Mouse (Mus musculus) liver, embryonic 13.5 days (tissue): ENCODE data around the gene Hist1h2bl. TPM values are rescaled to one million over a fixed set of nuclear protein-coding genes. Genes with fewer than 3 reads are reported as not detected.
"Not testable (repeated sequence)": the region's sequence is repeated elsewhere in the genome, so short reads cannot be mapped to it uniquely, and the experiment has no call there.

Experiments
- ATAC-seq: fragments of 200-750 bp; cut with Nextera tagmentation; 2 replicates; pipeline ENCODE4 v1.8.0; 2017; ENCODE audit warnings: low read depth, mild to moderate bottlenecking, moderate number of reproducible peaks, moderate library complexity
- DNase-seq: peaks from one replicate; pipeline ENCODE4 v3.0.0; 2022
- H3K27ac ChIP-seq: fragments of 300-500 bp; sonication (generic); 2 replicates; pipeline ENCODE4 v1.5.1; 2015; ENCODE audit warnings: moderate library complexity, mild to moderate bottlenecking, inconsistent platforms
- H3K27me3 ChIP-seq: fragments of 300-500 bp; sonication (generic); 2 replicates; pipeline ENCODE4 v1.6.1; 2015; ENCODE audit warnings: mild to moderate bottlenecking, inconsistent platforms
- H3K36me3 ChIP-seq: fragments of 300-500 bp; sonication (generic); 2 replicates; pipeline ENCODE4 v1.6.1; 2015; ENCODE audit warnings: mild to moderate bottlenecking, inconsistent platforms
- H3K4me1 ChIP-seq: fragments of 300-500 bp; sonication (generic); replicated peaks from 2 replicates; pipeline ENCODE4 v1.6.1; 2015; ENCODE audit warnings: inconsistent platforms
- H3K4me2 ChIP-seq: fragments of 300-500 bp; sonication (generic); 2 replicates; pipeline ENCODE4 v1.6.1; 2015; ENCODE audit warnings: inconsistent platforms, mild to moderate bottlenecking, moderate library complexity
- H3K4me3 ChIP-seq: fragments of 300-500 bp; sonication (generic); replicated peaks from 2 replicates; pipeline ENCODE4 v1.5.1; 2015; ENCODE audit warnings: mild to moderate bottlenecking, inconsistent platforms
- H3K9ac ChIP-seq: fragments of 300-500 bp; sonication (generic); 2 replicates; pipeline ENCODE4 v1.6.1; 2015; ENCODE audit warnings: mild to moderate bottlenecking, inconsistent platforms
- H3K9me3 ChIP-seq: fragments of 300-500 bp; sonication (generic); replicated peaks from 2 replicates; pipeline ENCODE4 v1.6.1; 2016; ENCODE audit warnings: inconsistent platforms
- WGBS: fragments of 180-500 bp; shearing (Covaris S2); methylation state at CpG from one replicate; pipeline ENCODE4 v1.1.7; 2015; ENCODE audit not compliant: insufficient replicate concordance; 5-methylcytosine and 5-hydroxymethylcytosine counted together
- polyA plus RNA-seq: library from polyadenylated mRNA; unstranded; fragments of >200 nt; fragmentation: Nextera tagmentation; extraction: Ambion mirVana; gene quantifications from 2 replicates; pipeline ENCODE4 v1.2.1, GENCODE M21; 2015

Hist1h2bl gene
- polyA plus RNA-seq, 1 experiment from 2014 or later = 3.0 TPM

- not testable (repeated sequence) for H3K9me3 ChIP-seq, H3K36me3 ChIP-seq, H3K27me3 ChIP-seq
- DNase-seq (peak; percentile 74), ATAC-seq (peak; percentile 89)
- H3K9ac ChIP-seq = peak within 1 kb of the TSS; percentile 85
- H3K4me3 ChIP-seq = peak within 1 kb of the TSS; percentile 60
- H3K27ac ChIP-seq = peak within 1 kb of the TSS; percentile 97
- peak within 1 kb of the TSS; percentile 78 for H3K4me2 ChIP-seq
- H3K4me1 ChIP-seq = peaks cover 44% of the 10 kb centered on the region
- WGBS = under 1% methylated on average over 37 of the region's 37 CpGs
Observed at GRCm38 (mm10) chr13:21721757-21722372, 5.9 kb upstream of the Hist1h2bl start, which contains the start of gene Hist1h2bm. Gene Hist1h2bm, plus strand, starts transcription at chr13:21722044.

GRCm38 (mm10) chr13:21721107-21721756 lies 5.3 kb upstream of the Hist1h2bl start:
- peak overlapping the region; percentile 85 for H3K9ac ChIP-seq
- ATAC-seq (peak; percentile 4), DNase-seq (peak; percentile 33)
- H3K27me3 ChIP-seq, H3K9me3 ChIP-seq, H3K36me3 ChIP-seq: not testable (repeated sequence)
- peak overlapping the region; percentile 60 for H3K4me3 ChIP-seq
- peak overlapping the region; percentile 97 for H3K27ac ChIP-seq
- peak overlapping the region; percentile 78 for H3K4me2 ChIP-seq
- peaks cover 47% of the 10 kb centered on the region for H3K4me1 ChIP-seq
- 2% methylated on average over 21 of the region's 44 CpGs for WGBS

- peak overlapping the region; percentile 64 for H3K4me3 ChIP-seq
- peaks cover 60% of the 10 kb centered on the region for H3K4me1 ChIP-seq
- H3K36me3 ChIP-seq = no peaks in the 10 kb centered on the region
- DNase-seq (peak; percentile 22), ATAC-seq (no peak)
- H3K9me3 ChIP-seq = no peaks in the 10 kb centered on the region
- peak overlapping the region; percentile 69 for H3K4me2 ChIP-seq
- WGBS = 45% methylated on average over 4 of the region's 4 CpGs
- peak overlapping the region; percentile 97 for H3K27ac ChIP-seq
- no peaks in the 10 kb centered on the region for H3K27me3 ChIP-seq
- peak overlapping the region; percentile 85 for H3K9ac ChIP-seq
Observed at GRCm38 (mm10) chr13:21718381-21719080, 2.6 kb upstream of the Hist1h2bl start.

- ATAC-seq = peak; percentile 15
Observed at GRCm38 (mm10) chr13:21717397-21718357, 1.7 kb upstream of the Hist1h2bl start, which contains the start of gene Hist1h3h. Gene Hist1h3h, plus strand, starts transcription at chr13:21717659.

GRCm38 (mm10) chr13:21716540-21717391 lies 823 bp upstream of the Hist1h2bl start:
- not testable (repeated sequence) for H3K36me3 ChIP-seq, H3K9me3 ChIP-seq, H3K27me3 ChIP-seq
- H3K9ac ChIP-seq = peak overlapping the region; percentile 82
- H3K4me3 ChIP-seq = peak overlapping the region; percentile 59
- WGBS = under 1% methylated on average over 9 of the region's 38 CpGs
- peak; percentile 60 for DNase-seq
- H3K4me2 ChIP-seq = peak overlapping the region; percentile 86
- peak; percentile 4 for ATAC-seq
- H3K4me1 ChIP-seq = peaks cover 57% of the 10 kb centered on the region
- H3K27ac ChIP-seq = peak overlapping the region; percentile 99

More at GRCm38 (mm10) chr13:21717397-21718357, 1.7 kb upstream of the Hist1h2bl start, which contains the start of gene Hist1h3h:
- DNase-seq = peak; percentile 88
- H3K4me3 ChIP-seq = peak within 1 kb of the TSS; percentile 64
- peak within 1 kb of the TSS; percentile 86 for H3K4me2 ChIP-seq
- H3K9me3 ChIP-seq, H3K36me3 ChIP-seq, H3K27me3 ChIP-seq: not testable (repeated sequence)
- WGBS = under 1% methylated on average over 31 of the region's 56 CpGs
- peaks cover 55% of the 10 kb centered on the region for H3K4me1 ChIP-seq
- peak within 1 kb of the TSS; percentile 85 for H3K9ac ChIP-seq
- H3K27ac ChIP-seq = peak within 1 kb of the TSS; percentile 99

GRCm38 (mm10) chr13:21715131-21715863 lies 646 bp downstream of the Hist1h2bl start:
- Histone ChIP-seq H3K36me3 (no peaks in the 10 kb centered on the region), H3K27me3 (no peaks in the 10 kb centered on the region), H3K9me3 (no peaks in the 10 kb centered on the region), H3K4me1 (peaks cover 57% of the 10 kb centered on the region), H3K4me3 (peak overlapping the region; percentile 63), H3K9ac (peak overlapping the region; percentile 88), H3K27ac (peak overlapping the region; percentile 99), H3K4me2 (peak overlapping the region; percentile 86)
- DNase-seq = no peak
- 0 out of 2 replicates have a peak, but pooled peaks have one; percentile 0 for ATAC-seq
- under 1% methylated on average over 22 of the region's 22 CpGs for WGBS

- peak overlapping the region; percentile 86 for H3K4me2 ChIP-seq
- H3K36me3 ChIP-seq = no peaks in the 10 kb centered on the region
- no peaks in the 10 kb centered on the region for H3K9me3 ChIP-seq
- no peaks in the 10 kb centered on the region for H3K27me3 ChIP-seq
- H3K4me3 ChIP-seq = peak overlapping the region; percentile 63
- ATAC-seq (no peak), DNase-seq (peak; percentile 62)
- H3K4me1 ChIP-seq = peaks cover 51% of the 10 kb centered on the region
- peak overlapping the region; percentile 88 for H3K9ac ChIP-seq
- WGBS = under 1% methylated on average over 7 of the region's 7 CpGs
- peak overlapping the region; percentile 99 for H3K27ac ChIP-seq
Observed at GRCm38 (mm10) chr13:21714725-21715124, 1.2 kb downstream of the Hist1h2bl start.

- Histone ChIP-seq H3K4me2 (peak overlapping the region; percentile 86), H3K27me3 (no peaks in the 10 kb centered on the region), H3K27ac (peak overlapping the region; percentile 50), H3K4me1 (peaks cover 32% of the 10 kb centered on the region), H3K4me3 (peak overlapping the region; percentile 66), H3K9ac (peak overlapping the region; percentile 76), H3K9me3 (no peaks in the 10 kb centered on the region), H3K36me3 (no peaks in the 10 kb centered on the region)
- ATAC-seq (no peak), DNase-seq (peak; percentile 15)
- WGBS = 23% methylated on average over 4 of the region's 4 CpGs
Observed at GRCm38 (mm10) chr13:21711698-21712097, 4.2 kb downstream of the Hist1h2bl start.

GRCm38 (mm10) chr13:21710821-21711525 lies 5.0 kb downstream of the Hist1h2bl start:
- Histone ChIP-seq H3K36me3 (no peaks in the 10 kb centered on the region), H3K27ac (peak overlapping the region; percentile 43; the same call in 1 of the 2 replicates), H3K4me2 (peak overlapping the region; percentile 86), H3K9ac (peak overlapping the region; percentile 76), H3K27me3 (no peaks in the 10 kb centered on the region), H3K4me1 (peaks cover 31% of the 10 kb centered on the region), H3K4me3 (peak overlapping the region; percentile 66), H3K9me3 (no peaks in the 10 kb centered on the region)
- 1% methylated on average over 22 of the region's 22 CpGs for WGBS
- DNase-seq = peak; percentile 72
- peak; percentile 60 for ATAC-seq
